Mouse (Mus musculus): ENCODE measurements around the gene Evx1.
A peak's percentile ranks its signal among the peaks of the same experiment; 100 is the strongest.

Evx1 gene

DNA sequence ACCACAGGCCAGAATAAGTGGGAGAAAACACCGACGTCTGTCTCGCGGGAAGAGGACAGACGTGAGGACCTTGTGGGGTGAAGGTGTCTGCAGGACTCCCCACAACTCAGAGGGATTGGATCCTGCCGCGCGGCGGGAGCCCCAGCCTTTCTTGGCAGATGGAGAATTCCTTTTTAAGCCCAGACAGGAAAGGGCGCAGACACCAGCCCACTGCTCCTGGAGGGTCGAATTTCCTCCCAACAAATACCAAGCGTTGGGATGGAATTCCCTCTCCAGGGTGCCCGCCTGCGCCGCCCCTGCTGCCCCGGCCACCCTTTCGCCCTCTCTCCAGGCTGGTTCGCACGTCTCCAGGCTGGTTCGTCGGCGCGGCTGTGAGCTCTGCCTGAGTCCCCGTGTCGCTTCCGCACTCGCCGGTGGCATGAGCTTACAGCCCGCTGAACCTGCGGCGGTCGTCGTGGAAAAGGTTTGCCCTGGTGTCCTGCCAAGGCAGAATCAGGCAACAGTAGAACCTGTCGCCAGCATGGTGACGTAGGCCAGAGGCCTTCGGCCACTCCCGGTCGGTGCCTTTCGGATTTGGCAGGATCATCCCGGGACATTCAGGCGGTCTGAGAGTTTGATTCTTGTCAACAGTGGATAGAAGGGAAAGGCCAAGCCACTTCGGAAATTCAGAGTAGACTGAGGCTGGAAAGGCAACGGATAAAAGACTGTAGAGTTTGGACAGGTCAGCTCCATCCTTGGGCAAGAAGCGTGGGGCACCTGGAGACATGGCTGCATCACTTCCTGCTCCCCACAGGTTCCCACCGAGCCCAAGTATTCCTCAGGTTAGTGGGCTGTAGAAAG lies 22.1 kb upstream of the Evx1 start:
- no peak for DNase-seq

DNA sequence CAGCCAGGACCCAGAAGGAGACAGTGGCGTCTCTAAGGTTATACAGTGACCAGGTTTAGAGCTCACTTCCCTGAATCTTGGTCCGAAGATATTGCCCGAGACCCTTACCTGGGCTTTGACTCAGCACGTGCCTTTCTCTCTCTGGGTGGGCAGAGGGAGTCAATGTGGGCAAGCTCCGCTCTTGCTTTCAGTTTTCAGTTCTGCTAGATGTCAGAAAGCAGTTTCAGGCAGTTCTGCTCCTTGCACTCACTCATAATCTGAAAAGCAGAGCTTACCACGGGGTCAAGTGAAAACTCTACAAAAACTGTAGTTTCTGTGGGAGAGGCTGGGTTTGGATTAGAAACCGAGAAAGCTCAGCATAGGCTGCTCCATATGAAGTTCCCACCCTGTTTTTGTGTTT lies 21.0 kb upstream of the Evx1 start:
- DNase-seq: no peak

DNA sequence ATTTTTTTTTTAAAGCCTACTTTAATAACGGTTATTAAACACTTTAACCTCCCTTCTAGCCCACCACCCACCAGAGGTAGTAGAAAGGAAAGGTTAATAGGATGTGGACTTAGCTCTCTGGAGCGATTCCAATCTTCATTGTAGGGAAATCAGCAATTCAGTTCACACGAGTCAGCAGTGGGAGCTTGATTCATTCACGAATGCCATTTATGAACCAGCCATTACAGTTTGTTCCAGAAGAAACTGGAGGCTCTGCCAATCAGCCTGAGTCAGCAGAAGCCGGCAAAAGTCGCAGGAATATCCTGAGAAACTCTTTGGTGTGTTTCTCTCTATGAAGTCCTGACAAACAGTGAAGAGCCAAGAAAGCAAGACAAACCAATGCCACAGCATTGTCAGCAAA lies 18.7 kb upstream of the Evx1 start:
- DNase-seq: no peak

DNA sequence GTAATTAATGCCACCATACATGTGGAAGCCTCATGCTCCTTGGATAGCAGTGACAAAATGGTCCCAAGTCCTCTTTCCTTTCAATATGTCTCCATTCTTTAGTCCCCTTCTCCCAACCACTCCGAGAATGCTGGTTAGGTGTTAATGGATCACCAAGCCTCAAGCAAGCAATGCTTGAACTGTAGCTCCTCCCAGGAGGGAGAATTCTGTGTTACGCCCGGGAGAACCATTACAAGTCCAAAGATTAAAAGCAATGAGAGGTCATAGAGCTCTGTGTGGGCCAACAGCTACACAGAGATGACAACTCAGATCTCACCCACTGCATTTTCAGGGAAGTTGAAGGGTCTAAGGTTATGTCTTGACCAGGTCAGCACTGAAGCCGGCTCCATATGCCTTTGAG lies 14.8 kb upstream of the Evx1 start:
- DNase-seq: no peak

DNA sequence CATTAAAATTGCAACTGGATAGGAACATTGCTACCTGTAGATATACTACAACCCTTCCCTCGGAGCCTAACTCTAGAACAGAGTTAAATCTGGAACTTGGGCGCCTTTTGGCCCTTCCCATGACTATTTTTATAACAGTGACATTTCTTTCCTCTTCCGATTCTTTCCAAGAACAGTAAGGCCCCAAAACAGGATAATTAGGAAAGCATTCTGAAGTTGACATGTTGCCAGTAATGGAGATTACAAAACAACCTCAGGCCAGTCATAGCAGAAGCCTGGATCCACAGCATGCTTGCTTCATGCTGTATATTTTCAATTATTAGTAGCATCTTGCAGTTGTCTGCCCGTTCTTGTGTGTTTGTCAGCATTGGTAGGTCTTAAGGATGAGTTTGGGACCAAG lies 12.5 kb upstream of the Evx1 start:
- DNase-seq: no peak

DNA sequence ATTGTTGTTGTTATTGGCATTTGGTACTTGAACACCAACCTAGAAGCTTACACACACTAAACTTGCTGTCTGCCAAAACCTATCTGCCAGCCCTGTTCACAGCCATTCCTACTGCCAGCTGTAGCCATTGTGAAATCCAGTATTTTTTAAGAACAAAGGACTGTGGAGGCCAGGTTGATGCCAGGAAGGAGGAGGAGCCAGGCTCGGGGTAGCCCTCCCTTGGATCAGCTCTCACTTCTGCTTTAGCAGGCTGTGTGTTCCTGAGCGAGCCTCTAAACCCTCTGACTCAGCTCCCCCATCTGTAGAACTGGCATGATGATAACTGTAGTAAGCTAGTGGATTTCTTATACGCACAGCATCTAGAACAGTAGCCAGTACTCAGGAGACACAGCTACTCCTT lies 9.9 kb upstream of the Evx1 start:
- no peak for DNase-seq

DNA sequence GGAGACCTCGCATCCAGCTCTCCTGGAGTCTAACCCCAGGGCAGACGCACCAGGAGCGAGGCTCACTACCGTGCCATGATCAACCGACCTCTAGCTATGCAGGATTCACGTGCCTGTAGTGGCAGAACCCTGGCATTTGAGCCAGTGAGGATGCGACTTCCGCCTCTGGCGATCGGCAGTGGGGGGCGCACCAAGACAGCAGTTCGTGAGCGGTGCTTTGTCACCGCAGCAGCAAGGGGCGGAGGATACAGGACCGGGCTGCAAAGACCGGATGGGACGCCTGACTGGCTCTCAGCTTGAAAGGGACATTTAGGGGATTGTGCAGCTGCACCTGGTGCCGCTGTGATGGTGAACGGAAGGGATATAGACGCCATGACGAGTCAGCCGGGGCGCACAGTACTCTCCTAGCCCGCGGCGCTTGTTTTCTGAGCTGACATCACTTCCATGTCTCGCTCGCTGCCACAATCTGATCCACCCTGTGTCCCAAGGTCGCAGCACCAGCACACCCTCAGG lies 7.4 kb upstream of the Evx1 start:
- DNase-seq: peak; percentile 48 to 55

DNA sequence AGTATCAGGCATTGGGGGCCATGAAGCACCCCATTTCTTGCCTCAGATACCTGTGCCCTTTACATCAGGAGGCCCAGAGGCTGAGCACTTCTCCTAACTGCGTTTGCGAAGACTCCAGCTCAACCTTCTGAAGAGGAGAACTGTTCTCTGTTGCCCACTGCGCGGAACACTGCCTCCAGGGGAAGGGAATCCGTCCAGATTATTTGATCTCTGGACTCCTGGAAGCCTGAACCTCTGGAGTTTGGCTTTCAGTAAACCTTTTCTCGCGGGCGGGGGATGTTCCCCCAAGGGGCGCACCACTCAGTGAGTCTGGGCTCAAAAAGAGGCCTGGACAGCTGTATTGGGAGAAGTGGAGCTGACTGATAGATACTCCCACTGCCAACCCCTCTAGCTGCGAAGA lies 3.5 kb upstream of the Evx1 start:
- no peak for DNase-seq

DNA sequence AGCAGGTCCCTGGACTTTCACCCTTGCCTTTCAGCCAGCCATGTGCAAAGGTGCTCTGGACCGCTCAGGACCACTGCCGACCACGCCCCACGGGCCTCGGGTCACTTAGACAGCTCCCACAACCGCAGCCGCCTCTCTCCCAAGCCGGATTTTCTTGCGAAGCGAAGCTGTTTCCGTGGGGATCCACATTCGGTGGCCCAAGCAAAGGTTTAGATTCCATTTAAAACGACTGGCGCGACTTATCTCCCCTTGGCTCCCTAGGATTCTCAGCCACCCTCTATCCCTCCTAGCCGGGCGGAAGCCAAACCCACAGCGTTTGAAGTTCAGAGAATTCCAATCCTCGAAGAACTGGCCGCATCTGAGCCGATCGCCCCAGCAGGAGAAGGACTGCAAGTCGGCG lies 2.9 kb upstream of the Evx1 start:
- DNase-seq: no peak

DNA sequence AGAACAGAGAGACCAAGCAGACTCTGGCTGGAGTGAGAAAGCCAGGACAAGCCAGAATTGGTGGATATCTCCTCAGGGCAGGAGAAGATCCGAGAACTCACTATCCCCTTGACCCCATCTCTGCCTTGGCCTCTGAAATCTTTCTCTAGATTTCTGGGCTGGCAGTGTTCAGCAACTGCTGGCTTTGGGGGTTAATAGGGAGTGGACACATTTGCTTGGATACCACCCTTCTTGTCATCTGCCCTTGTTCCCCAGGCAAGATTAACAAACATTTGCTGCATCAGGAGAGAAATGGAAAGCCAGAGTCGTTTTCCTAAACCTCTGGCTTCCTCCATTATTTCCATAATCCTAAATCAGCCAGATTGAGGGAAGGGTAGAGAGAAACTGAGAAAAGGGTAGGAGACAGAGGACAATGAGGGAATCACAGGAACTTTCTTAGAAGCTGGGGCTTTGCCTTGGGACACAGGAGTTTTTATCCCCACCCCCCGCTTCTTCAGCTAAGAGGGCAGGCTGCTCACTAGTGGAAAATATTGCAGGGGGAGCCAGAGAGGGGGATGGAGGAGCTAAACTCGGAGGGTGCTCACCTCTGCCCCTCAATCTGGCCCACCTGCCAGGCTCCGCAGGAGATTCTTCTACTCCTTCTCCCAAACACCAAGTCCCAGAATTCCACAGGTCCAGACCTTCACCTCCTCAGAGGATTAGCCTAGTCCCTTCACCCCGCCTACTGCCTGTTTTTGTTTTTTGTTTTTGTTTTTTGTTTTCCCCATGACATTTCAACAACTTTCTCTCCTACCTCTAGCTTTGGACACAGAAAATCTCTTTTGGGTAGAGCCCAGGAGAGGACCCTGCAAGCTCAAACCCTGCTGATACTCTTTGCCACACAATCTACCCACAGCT lies 1.4 kb upstream of the Evx1 start:
- no peak for DNase-seq

DNA sequence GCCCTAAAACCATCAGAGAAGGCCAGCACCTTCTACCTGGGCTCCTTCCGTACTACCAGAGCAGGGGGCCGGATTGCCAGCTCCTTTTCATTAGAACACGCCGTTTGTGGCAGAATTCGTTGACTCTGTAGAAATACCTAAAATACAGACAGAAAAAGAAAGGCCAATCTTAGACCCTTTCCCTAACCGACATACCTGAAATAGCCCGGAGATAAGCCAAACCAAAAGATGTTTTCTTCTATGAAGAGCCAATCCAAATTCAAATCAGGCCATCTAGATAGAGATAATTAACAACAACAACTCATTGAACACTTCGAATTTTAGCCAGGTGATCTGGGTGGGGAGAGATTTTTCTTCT lies 761 bp upstream of the Evx1 start:
- DNase-seq: no peak

DNA sequence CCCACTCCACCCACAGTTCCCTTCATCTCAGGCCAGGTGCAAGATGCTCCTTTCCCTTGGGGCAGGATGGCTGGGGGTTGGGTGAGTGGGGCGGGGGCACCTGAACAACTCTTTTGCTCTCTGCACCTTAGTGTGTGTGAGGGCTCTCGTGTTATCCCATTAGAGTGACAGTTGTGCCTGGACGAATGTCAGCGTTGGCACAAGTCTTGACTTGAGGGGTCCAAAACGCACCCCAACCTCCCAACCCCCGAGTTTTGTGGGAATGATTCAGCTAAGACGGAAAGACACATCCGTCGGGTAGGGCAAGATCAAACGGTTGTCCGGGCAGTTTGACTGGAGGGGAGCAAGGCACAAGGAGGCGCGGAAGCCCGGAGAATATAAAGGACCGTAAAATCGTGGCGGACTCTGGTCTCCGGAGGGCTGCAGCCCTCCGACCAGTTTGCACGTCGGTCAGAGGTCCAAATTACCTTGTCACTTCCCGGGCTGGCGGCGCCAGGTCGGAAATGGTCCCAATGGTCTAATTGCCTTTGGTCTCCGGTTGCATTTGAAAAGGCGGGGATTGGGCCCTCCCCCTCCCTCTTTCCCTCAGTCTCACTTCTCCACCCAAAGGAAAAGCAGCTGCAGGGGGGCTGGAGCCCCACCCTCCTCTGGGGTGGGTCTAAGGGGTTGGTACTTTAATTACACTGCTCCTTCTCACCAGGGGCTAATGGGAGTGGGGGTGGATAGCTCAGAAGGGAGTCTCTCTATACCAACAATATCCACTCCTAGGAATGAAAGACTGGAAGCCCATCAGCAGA lies 1.2 kb downstream of the Evx1 start:
- no peak for DNase-seq

DNA sequence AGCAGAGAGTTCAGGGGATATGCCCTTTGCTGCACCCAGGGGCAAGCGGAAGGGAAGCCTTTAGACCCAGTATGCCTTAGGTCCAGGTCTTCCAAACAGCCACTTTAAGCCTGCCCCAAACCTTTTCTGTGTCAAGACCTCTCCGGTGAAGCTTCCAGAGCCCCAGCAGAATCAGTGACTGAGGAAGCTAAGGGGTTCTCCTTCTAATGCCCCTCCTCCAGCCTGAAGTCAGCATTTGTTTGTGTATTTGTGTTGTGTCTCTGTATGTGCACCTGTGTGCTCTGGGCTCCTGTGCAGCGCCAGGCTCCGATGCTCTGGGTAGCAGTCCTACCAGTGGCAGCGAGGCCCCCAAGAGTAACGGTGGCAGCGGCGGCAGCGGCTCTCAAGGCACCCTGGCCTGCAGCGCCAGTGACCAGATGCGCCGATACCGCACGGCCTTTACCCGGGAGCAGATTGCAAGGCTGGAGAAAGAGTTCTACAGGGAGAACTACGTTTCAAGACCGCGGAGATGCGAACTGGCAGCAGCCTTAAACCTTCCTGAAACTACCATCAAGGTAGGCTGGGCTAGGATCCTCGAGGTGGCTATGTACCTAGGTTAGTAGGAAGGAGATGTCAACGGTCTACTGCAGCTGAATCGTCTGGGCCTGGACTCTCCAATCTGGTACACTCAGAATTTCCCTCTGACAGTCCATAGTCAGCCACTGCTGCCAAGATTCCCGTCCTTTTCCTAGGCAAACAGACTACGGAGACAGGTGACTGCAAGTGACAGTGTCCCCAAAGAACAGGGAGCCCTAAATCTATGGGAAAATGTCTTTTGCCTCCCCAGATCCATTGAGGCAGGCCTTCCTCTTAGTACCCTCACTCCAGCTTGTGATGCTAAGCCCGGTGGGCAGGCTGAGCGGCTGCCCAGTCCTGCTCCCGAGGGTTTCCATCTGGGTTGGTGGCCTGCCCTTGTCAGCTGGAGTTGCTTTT lies 2.4 kb downstream of the Evx1 start:
- no peak for DNase-seq

DNA sequence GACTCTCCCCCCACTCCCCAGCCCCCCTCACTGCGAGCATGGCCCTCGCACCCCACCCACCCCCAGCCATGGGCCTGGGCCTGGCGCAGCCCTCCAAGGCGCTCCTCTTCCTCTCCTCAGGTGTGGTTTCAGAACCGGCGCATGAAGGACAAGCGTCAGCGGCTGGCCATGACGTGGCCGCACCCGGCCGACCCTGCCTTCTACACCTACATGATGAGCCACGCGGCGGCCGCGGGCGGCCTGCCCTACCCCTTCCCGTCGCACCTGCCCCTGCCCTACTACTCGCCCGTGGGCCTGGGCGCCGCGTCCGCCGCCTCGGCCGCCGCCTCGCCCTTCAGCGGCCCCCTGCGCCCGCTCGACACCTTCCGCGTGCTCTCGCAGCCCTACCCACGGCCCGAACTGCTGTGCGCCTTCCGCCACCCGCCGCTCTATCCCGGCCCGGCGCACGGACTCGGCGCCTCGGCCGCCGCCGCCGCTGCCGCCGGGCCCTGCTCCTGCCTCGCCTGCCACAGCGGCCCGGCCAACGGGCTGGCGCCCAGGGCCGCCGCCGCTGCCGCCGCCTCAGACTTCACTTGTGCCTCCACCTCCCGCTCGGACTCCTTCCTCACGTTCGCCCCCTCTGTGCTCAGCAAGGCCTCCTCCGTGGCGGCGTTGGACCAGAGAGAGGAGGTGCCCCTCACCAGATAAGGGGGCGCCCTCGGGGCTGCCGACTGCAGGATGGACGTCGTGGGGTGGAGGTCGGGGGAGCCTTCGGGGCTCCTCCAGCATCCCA lies 3.3 kb downstream of the Evx1 start:
- no peak for DNase-seq

DNA sequence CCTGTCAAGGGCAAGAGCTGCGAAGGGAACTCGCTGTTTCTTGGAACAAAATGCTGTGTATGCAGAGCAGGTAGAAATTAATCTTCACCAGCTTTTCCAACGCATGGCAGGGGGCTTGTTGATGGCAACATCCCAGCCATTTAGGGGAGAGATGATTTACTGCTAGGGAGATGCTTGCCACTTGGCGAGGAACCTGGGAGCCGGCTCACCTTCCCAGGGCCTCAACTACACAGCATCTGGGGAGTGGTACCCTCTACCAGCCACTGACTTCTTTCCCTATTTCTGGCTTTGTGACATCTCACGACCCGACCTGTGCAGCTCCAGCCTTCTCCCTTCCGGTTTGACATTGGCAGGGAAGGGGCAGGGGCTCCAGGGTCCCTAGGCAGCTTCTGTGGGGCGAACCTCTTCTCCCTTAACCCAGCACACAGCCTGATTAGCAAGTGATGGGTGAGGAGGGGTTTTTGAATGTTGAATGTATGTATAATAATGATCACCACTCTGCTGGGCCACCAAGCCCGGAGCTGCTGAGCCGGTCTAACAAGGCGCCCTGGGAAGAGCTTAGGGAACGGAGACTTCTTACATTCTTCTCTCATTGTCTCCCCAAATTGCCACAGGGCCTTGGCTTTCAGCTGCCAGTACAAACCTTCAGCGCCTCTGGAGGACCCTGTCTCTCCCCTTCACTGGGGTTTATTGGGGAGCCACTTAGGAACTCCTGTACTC lies 4.3 kb downstream of the Evx1 start:
- no peak for DNase-seq

DNA sequence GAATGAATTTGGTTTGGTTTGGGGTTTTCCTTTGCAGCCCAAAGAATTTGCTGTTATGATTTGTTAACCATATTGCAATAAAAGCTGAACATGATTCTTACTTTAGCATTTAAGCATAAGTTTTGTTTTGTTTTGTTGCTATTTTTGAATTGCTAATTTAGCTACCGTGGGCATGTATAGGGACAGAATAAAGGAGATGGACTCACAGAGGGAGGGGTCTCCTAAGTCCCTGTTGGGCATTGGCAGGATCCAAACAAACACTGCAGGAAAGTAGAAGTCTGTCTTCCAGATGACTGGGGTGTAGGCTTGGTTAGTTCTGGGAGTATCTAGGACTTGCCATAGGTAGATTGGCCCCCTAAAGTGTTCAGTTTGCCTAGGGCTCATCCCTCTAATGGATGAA lies 5.0 kb downstream of the Evx1 start:
- DNase-seq: no peak

DNA sequence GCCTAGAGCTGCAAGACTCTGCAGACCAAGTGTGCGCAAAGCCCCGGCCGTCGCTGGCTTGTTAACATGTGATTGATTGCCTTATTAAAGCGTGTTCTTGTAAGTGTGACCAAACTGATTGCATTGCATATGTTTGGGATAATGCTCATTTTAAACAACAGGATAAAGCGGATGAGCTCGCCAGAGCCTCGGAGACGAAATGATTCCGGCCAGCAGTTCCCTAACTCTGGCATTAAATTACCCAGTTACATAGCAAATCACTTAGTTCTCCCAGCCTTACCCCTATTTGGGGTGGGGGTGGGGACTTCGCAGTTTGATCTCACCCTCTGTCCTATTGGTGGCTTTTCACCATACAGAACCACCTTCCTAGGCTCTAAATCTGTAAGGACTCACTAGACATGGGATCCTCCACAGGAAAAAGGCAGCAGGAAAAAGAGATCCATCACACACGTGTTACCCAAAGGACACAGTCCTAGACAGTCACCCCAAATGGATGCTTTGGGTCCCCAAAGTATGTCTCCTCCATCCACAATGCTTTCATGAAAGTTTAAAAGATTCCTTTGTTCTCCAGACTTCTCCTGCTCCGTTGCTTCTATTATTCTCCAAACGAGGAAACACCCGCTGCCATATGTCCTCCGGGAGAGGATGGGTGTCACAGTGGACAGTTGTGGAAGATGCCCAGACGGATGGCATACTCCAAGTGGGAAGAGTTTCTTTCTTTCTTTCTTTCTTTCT lies 6.8 kb downstream of the Evx1 start:
- no peak for DNase-seq

DNA sequence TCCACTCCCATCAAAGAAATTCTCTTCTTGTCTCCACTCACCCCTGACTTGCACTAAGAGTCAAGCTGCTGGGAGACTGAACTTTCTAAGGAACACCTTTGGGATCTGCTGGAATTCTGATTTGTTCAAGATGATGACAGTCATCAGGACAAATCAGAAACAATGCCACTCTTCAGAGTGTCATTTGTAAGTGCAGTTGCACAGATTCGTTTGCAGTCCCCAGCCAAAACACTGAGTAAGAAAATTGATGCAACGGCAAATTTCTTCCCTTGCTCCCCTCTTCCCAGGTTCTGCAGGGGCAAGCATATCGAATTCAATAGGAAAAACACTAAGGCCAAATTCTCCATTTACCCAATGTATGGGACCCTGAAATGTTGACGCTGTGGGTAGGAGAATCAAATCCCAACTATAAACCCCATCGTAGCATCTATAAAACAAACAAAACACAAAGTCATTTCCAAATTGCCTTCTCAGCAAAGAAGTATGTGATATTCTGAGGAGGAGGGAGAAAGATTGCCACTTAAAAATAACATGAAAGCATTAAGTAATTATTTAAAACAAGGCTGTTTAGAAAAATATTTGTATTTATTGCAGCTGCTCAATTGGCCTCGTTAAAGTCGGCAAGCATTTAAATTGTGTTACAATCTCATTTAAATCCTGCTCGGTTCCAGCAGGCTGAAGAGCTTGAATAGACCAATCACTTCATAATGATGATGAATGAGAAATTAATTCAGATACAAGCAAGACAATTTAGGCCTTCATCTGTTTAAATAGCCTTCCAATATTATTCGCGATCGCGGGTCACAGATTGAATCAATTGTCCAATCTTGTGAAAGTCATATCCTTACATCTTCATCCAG lies 7.9 kb downstream of the Evx1 start:
- DNase-seq: no peak

DNA sequence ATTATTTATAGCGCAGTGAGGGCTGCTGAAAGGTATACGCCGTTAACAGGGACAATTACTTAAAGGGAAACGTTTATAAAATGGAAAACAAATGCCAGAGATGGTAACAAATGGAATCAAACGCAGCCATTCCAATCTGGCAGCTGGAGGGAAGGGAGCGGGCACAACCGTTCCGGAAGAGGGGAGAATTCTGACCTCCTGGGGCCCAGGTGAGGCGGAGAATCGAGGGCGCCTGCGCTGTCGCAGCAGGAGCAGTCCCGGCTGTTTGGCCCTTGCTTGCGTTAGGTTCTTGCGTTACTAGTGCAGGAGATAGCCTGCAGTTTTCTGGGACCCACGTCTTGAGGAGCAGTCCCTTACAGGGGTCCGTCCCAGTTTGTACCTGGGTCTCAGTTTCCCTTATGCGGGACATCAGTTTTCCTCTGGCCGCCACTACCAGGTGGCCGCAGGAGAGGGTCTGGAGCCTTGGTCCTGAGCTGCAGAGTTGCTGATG lies 8.6 kb downstream of the Evx1 start:
- no peak for DNase-seq

Data from thymus, adult 18-20 months (tissue).